Mouse (Mus musculus) mouse embryonic stem cell (cell line): ENCODE measurements around the gene Robo3.

ENCODE experiments used
- in situ Hi-C, 2 experiments: fragments of 300-500 bp; cut with MboI; formaldehyde crosslinking; loops; 1 replicate in 1 of 2; 3 replicates in 1 of 2; pipeline ENCODE4 v1.14.3; 2019 to 2020; ENCODE audit warnings: low sequenced_read_pairs in 2 of 2, low pct_unique_long_range_greater_than_20kb in 1 of 2, mixed read lengths in 1 of 2; ENCODE audit not compliant: unreplicated experiment in 1 of 2

Robo3 gene

DNA sequence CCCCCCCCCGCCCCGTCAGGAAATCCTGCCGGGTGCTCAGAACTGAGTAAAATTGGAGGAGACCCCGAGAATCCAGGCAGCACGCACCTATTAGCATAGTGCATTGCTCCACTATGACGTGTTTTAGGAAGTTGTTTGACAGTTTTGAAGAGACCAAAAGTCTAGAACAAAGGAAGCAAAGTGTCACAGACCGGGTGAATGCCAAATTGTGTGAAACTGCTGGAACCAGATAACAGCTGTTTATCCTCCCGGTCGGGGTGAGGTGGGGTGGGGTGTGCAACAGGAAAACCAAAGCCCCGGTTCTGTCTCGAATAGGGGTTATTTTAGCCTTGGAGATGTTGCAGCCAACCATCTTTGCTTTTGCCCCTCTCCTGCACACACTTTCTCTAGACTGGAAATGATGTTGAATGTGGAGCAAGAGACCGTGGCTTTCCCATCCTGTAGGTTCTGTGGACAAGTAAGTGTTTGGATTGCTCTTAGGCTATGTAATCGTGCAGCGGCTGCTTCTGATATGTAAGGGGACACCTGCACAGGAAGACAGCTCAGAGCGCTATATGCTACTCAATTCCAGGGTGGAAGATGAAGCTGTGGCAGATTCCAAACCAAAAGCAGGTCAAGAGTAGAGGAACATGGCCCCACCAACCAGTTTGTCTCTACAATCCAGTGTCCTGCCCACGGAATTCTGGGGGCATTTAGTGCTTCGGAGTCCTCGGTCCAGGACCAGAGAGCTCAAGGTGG, 946 bp upstream of the Robo3 start:
- in situ Hi-C loops = no loop called here

DNA sequence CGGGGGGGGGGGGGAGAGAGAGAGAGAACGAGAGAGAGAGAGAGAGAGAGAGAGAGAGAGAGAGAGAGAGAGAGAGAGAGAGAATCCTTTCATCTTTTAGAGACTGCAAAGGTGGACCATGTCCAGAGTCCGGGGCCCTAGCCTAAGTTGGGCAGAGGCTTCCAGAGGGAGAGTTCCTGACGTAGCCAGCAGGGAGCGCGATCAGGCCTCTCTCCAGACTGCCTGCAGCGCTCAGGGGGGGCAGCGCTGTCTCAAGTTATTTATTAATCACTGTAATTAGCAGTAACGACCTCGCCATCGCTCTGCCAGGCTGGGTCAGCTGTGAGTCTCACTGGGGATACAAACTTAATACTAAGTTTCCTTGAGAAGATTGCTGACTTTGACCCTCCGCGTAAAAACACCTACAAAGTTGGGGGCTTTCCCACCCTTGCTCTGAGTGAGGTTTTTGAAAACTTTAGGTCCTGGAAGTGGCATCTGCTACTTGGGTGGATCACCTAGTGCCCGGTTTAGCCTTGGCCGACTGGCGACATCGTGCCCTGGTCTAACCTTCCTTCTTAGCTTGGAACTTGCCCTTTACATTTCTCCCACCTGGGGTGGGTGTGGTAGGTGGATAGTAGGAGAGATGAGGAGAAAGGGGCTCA, 900 bp downstream of the Robo3 start:
- in situ Hi-C loops = no loop called here

GRCm38 (mm10) chr9:37430582-37430981, 2.5 kb downstream of the Robo3 start:
- in situ Hi-C loops = no loop called here

DNA sequence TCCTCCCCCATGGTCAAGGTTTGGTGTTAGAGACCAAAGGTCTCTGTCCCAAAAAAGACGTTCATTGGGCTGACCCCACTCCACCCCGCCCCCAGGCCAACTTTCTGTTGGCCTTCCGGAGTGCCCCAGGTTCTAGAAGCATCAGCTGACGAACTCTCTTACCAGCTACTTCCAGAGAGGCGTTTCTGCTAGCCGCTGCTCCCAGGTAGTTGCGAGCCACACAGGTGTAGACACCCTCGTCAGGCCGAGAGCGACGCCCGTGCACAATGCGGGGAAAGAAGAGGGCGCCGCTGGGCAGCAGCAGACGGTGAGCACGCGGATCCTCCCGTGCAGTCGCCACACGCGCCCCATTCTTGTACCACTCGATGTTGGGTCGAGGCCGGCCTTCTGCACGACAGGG, 3.7 kb downstream of the Robo3 start:
- in situ Hi-C loops = loop anchor here (5.0 to 10.0 kb wide), 3 partner anchors 193 to 505 kb away; no protein-coding TSS in a partner anchor

DNA sequence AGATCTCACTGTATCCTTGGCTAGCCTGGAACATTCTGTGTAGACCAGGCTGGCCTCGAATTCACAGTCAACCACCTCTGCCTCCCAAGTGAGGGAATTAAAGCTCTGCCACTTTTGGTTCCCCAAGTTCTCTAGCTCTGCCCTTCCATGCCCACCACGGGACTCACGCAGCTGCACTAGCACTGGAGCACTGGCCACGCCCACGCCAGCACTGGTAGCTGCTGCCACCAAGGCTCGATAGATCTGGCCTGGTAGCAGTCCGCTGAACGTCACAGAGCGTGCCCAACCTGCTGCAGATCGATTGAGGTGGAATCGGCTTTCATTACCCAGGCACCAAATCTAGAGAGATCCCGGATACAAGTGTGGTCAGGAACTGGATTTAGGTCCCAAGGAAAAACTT, 11.8 kb downstream of the Robo3 start:
- in situ Hi-C loops = loop anchor here (10.0 to 25.0 kb wide), 3 partner anchors 204 to 516 kb away; no protein-coding TSS in a partner anchor

DNA sequence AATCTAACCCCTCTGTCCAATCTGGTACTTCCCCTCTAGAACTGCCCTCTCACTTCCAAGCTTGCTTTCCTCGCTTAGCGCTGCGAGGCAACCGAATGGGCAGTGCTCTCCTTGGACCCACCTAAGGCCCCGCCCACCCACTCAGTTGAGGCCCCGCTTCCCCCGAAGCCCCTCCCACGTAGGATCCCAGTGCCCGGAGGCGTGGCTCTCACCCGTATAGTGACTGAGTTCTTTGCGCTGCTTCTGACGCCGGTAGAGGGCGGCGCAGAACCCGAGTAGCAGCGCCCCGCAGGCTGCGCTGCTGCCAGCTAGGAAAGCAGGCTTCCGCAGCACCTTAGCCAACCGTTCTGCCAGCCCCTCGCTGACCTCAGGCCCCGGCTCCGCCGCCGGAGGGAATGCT, 12.4 kb downstream of the Robo3 start:
- in situ Hi-C loops = loop anchor here (10.0 to 25.0 kb wide), 3 partner anchors 204 to 517 kb away; no protein-coding TSS in a partner anchor

DNA sequence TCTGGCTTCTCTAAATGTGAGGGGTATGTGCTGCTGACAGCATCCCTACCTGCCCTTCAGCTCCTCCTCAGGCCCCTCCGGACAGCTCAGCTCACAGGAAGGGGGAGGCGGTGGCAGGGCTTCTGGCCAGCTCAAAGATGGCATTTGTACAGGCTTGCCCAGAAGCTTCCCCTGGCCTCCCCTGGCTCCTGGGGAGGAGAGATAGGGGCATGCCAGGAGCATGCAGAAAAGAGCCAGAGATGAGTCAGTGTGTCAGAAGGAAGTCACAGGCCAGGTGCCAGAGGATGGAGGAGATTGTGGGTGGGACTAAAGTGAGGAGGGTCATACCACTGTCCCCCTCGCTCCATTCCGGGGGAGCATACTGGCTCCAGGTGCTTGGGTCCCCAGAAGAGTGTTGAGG, 14.3 kb downstream of the Robo3 start:
- in situ Hi-C loops = loop anchor here in 1 of 2 experiments (25.0 kb wide), 1 partner anchor 519 kb away; no protein-coding TSS in a partner anchor

DNA sequence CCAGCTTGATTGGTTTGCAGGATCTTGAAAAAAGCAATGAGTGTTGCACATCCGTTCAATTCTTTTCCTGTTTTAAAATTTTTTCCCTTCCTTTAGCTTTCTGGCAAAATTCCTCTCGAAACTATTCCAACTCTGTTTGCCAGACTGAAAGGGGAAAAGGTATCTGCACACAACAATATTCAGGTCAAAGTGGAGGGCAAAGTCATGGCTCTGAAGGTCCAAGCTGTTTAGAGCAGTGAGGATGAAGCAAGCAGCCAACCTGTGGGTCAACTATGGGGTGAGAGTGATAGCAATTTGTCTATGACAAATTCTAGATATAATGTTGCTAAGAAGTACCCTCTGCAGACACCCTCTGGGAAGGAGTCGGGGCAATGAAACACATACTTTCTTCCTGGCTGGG, 18.4 kb downstream of the Robo3 start:
- in situ Hi-C loops = loop anchor here in 1 of 2 experiments (25.0 kb wide), 1 partner anchor 523 kb away; no protein-coding TSS in a partner anchor

DNA sequence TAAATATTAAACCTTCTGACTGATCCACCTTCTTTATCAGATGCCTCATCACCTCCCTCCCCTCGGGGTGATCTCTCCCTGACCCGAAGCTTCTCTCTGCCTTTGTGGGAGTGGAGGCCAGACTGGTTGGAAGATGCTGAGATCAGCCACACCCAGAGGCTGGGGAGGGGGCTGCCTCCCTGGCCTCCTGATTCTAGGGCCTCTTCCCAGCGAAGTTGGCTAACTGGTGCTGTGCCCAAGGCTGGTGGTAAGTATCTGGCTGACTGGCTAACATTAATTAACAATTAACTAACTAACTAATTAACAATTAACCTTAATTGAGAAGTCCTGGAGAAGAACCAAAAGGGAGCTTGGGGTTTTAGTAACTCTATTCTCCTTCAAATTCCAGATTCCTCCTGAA, 20.1 kb downstream of the Robo3 start:
- in situ Hi-C loops = loop anchor here in 1 of 2 experiments (25.0 kb wide), 1 partner anchor 524 kb away; no protein-coding TSS in a partner anchor

DNA sequence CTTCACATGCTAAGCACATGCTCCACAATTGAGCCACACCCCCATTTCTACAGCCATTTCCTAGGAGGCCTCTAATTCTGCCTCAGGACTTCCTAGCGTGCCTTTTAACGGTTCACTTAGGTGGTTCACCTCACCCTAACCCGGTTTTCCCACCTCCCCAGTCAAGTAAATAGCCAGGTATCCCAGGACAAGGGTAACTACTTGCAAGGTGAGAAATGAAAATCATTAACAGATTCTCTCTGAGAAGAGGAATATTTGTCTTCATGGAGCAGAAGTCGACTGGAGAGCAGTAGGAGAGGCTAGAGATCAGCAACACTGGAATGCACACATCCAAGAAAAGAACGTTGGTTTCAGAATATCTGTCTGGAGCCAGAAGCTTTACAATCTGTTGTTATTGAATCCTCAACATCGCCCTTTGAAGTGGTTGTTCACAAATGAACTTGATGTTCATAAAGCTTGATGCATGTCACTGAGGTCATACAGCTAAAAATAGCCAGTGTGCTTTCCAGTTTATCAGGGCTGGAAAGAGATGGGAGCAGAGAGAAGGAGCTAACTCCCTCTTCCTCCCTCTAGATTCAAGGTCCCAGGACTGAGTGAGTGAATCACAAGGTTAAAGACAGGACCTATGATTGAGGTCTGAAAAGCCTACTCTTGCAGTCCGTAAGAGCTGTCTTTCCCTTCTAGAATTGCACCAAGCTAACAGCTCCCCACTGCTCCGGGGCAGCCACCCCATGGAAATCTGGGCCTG, 23.2 kb downstream of the Robo3 start:
- in situ Hi-C loops = loop anchor here in 1 of 2 experiments (25.0 kb wide), 1 partner anchor 527 kb away; no protein-coding TSS in a partner anchor

DNA sequence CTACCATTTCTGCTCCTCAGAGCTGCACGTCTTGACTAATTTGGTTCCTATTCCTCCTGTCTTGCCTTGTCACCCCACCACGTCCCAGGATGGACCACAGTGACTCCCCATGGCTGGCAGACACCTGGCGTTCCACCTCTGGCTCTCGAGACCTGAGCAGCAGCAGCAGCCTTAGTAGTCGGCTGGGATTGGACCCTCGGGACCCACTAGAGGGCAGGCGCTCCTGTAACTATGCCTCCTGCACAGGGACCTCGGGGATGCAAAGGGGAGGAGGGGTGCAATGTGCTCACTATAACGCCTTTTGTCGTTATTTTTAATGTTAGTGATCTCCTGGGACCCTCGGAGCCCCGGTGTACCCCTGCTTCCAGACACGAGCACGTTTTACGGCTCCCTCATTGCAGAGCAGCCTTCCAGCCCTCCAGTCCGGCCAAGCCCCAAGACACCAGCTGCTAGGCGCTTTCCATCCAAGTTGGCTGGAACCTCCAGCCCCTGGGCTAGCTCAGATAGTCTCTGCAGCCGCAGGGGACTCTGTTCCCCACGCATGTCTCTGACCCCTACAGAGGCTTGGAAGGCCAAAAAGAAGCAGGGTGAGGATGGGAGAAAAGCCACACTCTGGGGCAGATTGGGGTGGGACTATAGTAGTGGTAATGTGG, 25.1 kb downstream of the Robo3 start:
- in situ Hi-C loops = loop anchor here in 1 of 2 experiments (25.0 kb wide), 1 partner anchor 529 kb away; no protein-coding TSS in a partner anchor

DNA sequence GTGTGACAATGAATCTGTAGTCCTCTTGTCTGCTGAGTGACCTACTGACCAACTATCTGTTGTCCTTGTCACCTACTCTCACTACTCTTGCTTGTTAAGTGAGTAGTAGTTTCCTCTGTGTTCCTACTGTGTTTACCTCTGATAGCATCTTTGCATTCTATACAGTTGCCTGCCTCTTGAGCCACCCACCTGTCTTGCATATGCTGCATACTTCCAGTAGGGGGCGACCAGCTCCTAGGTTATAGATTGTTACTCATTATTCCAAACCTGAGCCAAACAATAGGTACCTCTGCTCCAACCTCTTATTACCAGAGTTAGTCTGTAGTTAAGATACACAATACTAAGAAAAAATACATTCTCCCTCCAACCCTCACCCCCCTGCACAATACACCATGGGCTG, 26.7 kb downstream of the Robo3 start:
- in situ Hi-C loops = loop anchor here in 1 of 2 experiments (25.0 kb wide), 1 partner anchor 531 kb away; no protein-coding TSS in a partner anchor

GRCm38 (mm10) chr9:37403011-37403410, 30.0 kb downstream of the Robo3 start:
- in situ Hi-C loops = loop anchor here in 1 of 2 experiments (25.0 kb wide), 1 partner anchor 534 kb away; no protein-coding TSS in a partner anchor

DNA sequence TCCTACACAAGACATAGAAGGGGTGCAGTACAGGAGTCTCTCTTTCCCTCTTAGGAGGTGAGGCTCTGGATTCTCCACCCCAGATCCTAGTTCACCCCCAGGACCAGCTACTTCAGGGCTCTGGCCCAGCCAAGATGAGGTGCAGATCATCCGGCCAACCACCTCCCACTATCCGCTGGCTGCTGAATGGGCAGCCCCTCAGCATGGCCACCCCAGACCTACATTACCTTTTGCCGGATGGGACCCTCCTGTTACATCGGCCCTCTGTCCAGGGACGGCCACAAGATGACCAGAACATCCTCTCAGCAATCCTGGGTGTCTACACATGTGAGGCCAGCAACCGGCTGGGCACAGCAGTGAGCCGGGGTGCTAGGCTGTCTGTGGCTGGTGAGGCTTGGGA, 30.5 kb downstream of the Robo3 start:
- in situ Hi-C loops = loop anchor here in 1 of 2 experiments (25.0 kb wide), 1 partner anchor 535 kb away; no protein-coding TSS in a partner anchor

GRCm38 (mm10) chr9:37401802-37402201, 31.2 kb downstream of the Robo3 start, which contains the start of gene Robo4:
TSS of gene Robo4 (plus strand) at chr9:37401897.
- in situ Hi-C loops = loop anchor here in 1 of 2 experiments (25.0 kb wide), 1 partner anchor 535 kb away; no protein-coding TSS in a partner anchor

- in situ Hi-C loops = loop anchor here in 1 of 2 experiments (25.0 kb wide), 1 partner anchor 537 kb away; no protein-coding TSS in a partner anchor
Measured at GRCm38 (mm10) chr9:37400585-37400984, 32.5 kb downstream of the Robo3 start.

DNA sequence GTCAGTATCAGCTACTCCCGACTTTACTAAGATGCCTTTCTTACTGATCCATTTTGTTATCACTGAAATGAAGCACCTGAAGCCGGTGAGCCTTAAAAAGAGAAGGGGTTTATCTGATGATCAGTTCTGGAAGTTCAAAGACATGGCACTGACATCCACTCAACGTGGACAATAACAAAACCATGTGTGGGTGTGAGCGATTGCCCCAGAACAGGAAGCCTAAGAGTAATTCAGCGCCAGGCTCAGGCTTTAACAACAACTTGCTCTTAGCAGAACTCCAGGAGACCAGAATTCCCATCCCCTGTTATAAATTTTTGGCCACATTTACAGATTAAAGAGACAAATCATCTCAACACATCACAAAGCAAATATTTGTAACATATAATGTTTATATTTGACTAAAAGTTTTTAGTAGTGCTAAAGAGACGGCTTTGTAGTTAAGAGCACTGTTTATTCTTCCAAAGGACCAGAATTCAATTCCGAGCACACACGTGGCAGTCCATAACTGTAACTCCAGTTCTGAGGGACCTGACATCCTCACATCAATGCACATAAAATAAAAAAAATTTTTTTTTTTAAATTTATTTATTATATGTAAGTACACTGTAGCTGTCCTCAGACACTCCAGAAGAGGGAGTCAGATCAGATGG, 39.4 kb downstream of the Robo3 start:
- in situ Hi-C loops = no loop called here
